Mouse (Mus musculus): ENCODE measurements at regions not wholly inside any gene's neighbourhood (a gene's known extent, or its start where the extent isn't known, plus 50 kb on each side); places are given as distances from the start of the nearest gene placed in this dataset.
A peak's percentile ranks its signal among the peaks of the same experiment; 100 is the strongest.
"Not testable (repeated sequence)": the region's sequence is repeated elsewhere in the genome, so short reads cannot be mapped to it uniquely, and the experiment has no call there.

DNA sequence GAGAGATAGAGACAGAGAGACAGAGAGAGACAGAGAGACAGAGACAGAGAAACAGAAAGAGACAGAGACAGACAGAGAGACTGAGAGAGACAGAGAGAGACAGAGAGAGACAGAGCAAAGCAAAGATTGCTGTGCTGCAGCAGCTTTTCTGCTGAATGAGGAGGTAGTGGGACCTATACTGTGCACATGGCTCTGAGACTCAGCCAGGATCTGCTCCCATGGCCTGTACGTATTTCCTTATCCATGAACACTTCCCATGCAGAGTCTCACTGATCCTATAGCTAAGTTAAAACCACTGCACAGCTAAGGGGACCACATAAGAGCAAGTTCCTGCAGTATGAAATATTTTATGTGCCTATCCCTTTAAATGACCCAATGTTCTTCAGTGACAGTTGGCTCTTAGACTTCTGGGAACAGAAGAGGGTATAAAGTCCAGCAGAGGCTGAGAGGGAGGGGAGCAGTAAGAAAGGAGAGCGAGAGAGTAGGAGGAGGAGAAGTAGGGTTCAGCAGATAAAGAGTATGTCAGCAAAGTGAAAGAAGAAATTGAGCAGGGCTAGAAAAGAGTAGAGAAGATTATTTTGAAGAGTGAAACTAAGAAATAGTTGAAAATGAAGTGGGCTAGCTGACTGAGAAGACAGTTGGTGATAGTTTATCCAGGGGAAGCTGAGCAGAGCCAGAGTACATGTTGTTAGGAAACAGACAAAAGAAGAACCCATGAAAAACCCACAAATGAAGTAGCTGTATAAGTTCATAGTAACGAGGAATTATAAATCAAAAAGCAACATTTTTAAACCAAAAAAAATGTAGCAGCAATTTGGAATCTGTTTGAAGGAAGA, 61.4 kb upstream of the Ptger2 start:
- not testable (repeated sequence) for H3K9me3 ChIP-seq; H3K36me3 ChIP-seq; H3K9ac ChIP-seq; H3K4me3 ChIP-seq (replicated peaks); H3K4me2 ChIP-seq (replicated peaks); H3K27ac ChIP-seq; H3K4me1 ChIP-seq (replicated peaks); H3K27me3 ChIP-seq (replicated peaks)
- ATAC-seq = peak; percentile 97
- WGBS = 47% methylated on average over 3 of the region's 3 CpGs

DNA sequence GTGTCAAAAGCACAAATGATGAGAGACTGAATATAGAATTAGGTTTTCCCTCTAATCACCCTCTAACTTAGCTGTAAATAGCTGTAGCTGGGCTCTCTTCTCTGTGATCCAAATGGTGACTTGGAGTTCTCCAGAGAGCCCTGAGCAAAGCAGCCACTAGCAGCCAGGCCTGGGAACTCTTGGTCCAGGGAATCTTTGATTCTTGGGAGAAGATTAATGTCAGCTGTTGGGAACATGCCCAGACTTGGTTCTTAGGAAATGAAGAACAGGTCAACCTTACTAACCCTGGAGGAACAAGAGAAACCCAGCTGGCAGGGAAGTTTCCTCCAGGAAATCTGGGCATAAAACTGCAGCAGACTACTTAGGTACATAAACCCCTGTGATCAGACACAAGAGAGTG, 62.6 kb upstream of the Ptgdr start:
- H3K4me2 ChIP-seq (replicated peaks); H3K9me3 ChIP-seq; H3K27me3 ChIP-seq (replicated peaks); H3K36me3 ChIP-seq; H3K27ac ChIP-seq; H3K4me3 ChIP-seq (replicated peaks); H3K9ac ChIP-seq; ATAC-seq; H3K4me1 ChIP-seq (replicated peaks): not testable (repeated sequence)

DNA sequence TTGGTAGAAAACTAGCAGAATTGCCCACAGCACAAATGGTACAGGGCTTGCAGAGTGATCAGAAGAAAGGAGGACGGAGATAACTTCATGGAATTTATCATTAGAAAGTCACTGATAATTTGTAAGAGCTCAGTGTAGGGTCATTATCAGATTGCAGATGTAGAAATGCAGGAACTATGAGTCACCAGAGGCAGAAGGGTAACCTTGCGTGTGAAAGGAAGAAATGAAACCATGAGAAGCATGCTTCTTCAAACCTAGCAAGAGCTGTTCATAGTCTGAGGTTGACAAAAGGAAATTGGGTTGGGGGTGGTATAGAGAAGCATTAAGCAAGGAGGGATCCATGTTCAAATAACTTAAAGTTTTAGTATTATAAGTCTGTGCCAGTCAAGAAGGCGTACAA, 60.2 kb upstream of the Ptgdr start:
- 0 out of 2 replicates have a peak, but pooled peaks have one; percentile 23 for ATAC-seq

DNA sequence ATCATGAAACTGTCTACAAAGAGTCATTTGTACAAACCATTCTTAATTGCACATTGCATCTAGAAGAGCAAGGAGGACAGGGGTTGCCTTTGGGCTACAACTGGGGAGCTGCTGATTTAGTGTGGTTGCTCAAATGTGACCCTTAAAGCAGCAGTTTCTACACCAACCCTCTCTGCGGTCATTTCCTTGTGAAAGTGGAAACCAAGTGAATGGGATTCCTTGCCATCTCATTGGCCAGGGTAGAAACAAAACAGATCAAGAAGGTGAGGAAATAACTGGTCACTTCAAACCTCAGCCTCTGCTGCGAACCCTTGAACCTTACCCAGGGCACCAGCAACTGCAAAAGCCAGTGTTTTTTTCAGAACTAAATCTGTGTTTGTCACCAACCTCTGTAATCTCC, 56.5 kb upstream of the Ptgdr start:
- no peaks in the 10 kb centered on the region for H3K36me3 ChIP-seq
- no peak overlapping the region for H3K4me2 ChIP-seq (replicated peaks)
- no peak overlapping the region for H3K9ac ChIP-seq
- H3K4me3 ChIP-seq (replicated peaks) = no peak overlapping the region
- no peaks in the 10 kb centered on the region for H3K4me1 ChIP-seq (replicated peaks)
- H3K27ac ChIP-seq = no peak overlapping the region
- 73% methylated on average over 2 of the region's 2 CpGs for WGBS
- no peaks in the 10 kb centered on the region for H3K27me3 ChIP-seq (replicated peaks)
- no peaks in the 10 kb centered on the region for H3K9me3 ChIP-seq
- ATAC-seq = no peak

More for the DNA sequence above, 60.2 kb upstream of the Ptgdr start:
- no peaks in the 10 kb centered on the region for H3K27me3 ChIP-seq (replicated peaks)
- no peak overlapping the region for H3K9ac ChIP-seq
- no peak overlapping the region for H3K27ac ChIP-seq
- no peaks in the 10 kb centered on the region for H3K36me3 ChIP-seq
- WGBS = 79% methylated on average over 3 of the region's 3 CpGs
- H3K9me3 ChIP-seq = no peaks in the 10 kb centered on the region
- H3K4me1 ChIP-seq (replicated peaks) = no peaks in the 10 kb centered on the region
- no peak overlapping the region for H3K4me3 ChIP-seq (replicated peaks)
- H3K4me2 ChIP-seq (replicated peaks) = no peak overlapping the region

DNA sequence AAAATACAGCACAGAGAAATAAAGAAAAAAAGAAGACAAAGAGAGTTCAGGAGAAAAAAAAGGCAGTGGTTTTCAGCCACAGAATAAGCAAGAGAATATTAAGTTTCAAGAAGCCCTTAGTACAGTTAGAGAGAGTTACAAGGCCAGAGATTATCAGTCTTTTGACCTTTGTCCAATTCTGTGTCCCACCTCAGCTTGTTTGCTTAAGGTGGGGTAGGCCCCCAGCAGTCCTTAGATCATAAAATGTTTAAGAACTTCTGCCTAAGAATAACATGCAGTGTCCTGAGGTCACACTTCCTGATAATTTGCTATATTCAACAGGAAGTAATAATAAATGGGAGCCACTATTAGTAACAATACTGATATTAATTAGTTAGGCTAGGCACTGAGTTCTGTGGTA, 53.6 kb upstream of the Ptgdr start:
- no peak overlapping the region for H3K27ac ChIP-seq
- H3K4me3 ChIP-seq (replicated peaks) = no peak overlapping the region
- H3K27me3 ChIP-seq (replicated peaks) = no peaks in the 10 kb centered on the region
- H3K9ac ChIP-seq = no peak overlapping the region
- no peaks in the 10 kb centered on the region for H3K4me1 ChIP-seq (replicated peaks)
- peak; percentile 92 for ATAC-seq
- H3K4me2 ChIP-seq (replicated peaks) = no peak overlapping the region
- H3K36me3 ChIP-seq = no peaks in the 10 kb centered on the region
- H3K9me3 ChIP-seq = no peaks in the 10 kb centered on the region
